Mouse (Mus musculus): Measurements from ENCODE around the gene St6galnac3. TPM values are rescaled to one million over a fixed set of nuclear protein-coding genes. Genes with fewer than 3 reads are reported as not detected.

St6galnac3 gene
- polyA plus RNA-seq, 1 experiment from 2014 or later, result 10.5 TPM

DNA sequence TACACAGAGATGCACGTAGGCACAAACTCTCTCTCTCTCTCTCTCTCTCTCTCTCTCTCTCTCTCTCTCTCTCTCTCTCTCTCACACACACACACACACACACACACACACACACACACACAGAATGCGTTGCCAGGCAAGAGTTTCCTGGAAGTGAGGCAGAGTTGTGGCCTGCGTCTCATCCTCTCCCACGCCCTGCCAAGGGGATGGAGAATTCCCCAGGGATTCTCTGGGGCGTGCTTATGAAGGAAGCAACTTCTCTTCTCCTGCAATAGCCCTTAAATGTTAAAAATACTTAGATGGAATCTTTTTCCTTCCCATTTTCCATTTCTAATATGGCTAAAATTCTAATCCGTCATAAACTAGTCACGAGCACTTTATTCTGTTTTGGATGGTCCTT, 305.6 kb downstream of the St6galnac3 start:
- H3K36me3 ChIP-seq (ENCODE audit: control insufficient read depth, insufficient read depth), result no peaks in the 10 kb centered on the region
- no peaks in the 10 kb centered on the region for H3K4me1 ChIP-seq (ENCODE audit: control insufficient read depth, low read depth, low read length)
- H3K27me3 ChIP-seq (ENCODE audit: control insufficient read depth, insufficient read depth, low read depth, low read length), result no peaks in the 10 kb centered on the region
- no peaks in the 10 kb centered on the region for H3K9me3 ChIP-seq (replicated peaks; ENCODE audit: control insufficient read depth, low read length)
- H3K4me3 ChIP-seq (ENCODE audit: low read depth, low read length), result no peak overlapping the region
- ATAC-seq (ENCODE audit: low read depth), result no peak
- no peak overlapping the region for H3K4me2 ChIP-seq (ENCODE audit: low read depth, low read length)
- 70% methylated on average over 7 of the region's 7 CpGs for WGBS (ENCODE audit: insufficient replicate concordance)
- no peak overlapping the region for H3K9ac ChIP-seq (ENCODE audit: low read depth, low read length)
- H3K27ac ChIP-seq (ENCODE audit: low read length), result no peak overlapping the region

DNA sequence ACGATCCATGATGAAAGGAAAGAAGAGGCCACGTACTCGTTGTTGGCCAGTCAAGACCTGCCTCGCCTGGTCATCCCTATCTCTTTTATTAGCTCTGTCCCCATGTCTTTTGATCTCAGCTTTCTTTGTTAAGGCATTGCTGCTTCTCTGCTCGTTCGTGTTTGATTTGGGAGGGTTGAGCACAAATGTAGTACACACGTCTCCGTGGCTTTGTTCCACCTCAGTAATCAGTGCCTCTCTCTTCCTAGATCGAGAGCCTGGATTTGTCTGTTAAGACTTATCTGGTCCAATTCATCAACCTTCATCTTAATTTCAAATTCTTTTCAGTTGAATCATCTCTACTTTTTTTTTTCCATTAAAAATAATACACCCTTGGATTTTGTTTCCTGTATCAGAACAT, 308.0 kb downstream of the St6galnac3 start:
- Histone ChIP-seq H3K4me1 (ENCODE audit: control insufficient read depth, low read depth, low read length) (no peaks in the 10 kb centered on the region), H3K4me2 (ENCODE audit: low read depth, low read length) (no peak overlapping the region), H3K36me3 (ENCODE audit: control insufficient read depth, insufficient read depth) (no peaks in the 10 kb centered on the region), H3K27ac (ENCODE audit: low read length) (no peak overlapping the region), H3K9ac (ENCODE audit: low read depth, low read length) (no peak overlapping the region), H3K4me3 (ENCODE audit: low read depth, low read length) (no peak overlapping the region), H3K9me3 (replicated peaks; ENCODE audit: control insufficient read depth, low read length) (no peaks in the 10 kb centered on the region), H3K27me3 (ENCODE audit: control insufficient read depth, insufficient read depth, low read depth, low read length) (no peaks in the 10 kb centered on the region)
- 70% methylated on average over 9 of the region's 9 CpGs for WGBS (ENCODE audit: insufficient replicate concordance)
- ATAC-seq (ENCODE audit: low read depth), result no peak

DNA sequence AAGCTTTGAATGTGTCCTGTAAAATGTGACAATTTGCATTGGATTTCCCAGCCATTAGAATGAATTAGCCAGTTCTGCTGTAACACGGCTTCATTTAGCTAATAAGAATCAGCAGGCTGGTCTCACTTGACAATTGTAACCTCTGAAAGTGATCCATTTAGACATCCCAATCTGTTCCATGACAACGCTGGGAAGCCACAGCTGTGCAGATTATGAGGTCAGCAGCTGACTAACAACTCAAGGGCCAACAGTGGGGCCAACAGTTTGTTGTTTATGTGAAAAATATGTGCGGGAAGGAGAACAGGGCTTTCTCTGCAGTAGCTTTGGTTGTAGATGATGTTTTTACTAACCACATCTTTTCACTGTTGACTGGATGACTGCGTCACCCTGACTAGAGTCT, 308.6 kb downstream of the St6galnac3 start:
- no peak for ATAC-seq (ENCODE audit: low read depth)

DNA sequence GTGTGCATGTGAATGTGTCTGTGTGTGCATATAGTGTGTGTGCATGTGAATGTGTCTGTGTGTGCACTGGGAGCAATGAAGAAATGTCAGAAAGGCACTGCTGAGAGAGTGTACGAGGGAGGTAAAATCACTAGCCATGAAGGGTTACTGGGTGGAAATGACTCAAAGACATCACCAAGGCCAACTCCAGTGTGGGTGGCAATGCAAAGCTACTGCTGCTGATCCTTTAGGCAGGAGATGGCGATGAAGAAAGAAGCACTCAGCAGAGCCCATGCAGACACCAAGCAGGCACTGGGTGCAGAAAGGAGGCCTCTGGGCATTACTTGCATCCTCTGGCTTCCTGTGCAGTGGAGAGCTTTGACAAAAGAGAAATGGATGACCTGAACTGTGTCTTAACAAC, 310.8 kb downstream of the St6galnac3 start:
- no peaks in the 10 kb centered on the region for H3K36me3 ChIP-seq (ENCODE audit: control insufficient read depth, insufficient read depth)
- no peak overlapping the region for H3K9ac ChIP-seq (ENCODE audit: low read depth, low read length)
- 71% methylated on average over 2 of the region's 2 CpGs for WGBS (ENCODE audit: insufficient replicate concordance)
- no peak overlapping the region for H3K4me3 ChIP-seq (ENCODE audit: low read depth, low read length)
- no peaks in the 10 kb centered on the region for H3K27me3 ChIP-seq (ENCODE audit: control insufficient read depth, insufficient read depth, low read depth, low read length)
- H3K4me1 ChIP-seq (ENCODE audit: control insufficient read depth, low read depth, low read length), result no peaks in the 10 kb centered on the region
- H3K4me2 ChIP-seq (ENCODE audit: low read depth, low read length), result no peak overlapping the region
- H3K27ac ChIP-seq (ENCODE audit: low read length), result no peak overlapping the region
- no peak for ATAC-seq (ENCODE audit: low read depth)
- H3K9me3 ChIP-seq (replicated peaks; ENCODE audit: control insufficient read depth, low read length), result no peaks in the 10 kb centered on the region

More for the DNA sequence above, 308.6 kb downstream of the St6galnac3 start:
- Histone ChIP-seq H3K4me3 (ENCODE audit: low read depth, low read length) (no peak overlapping the region), H3K4me1 (ENCODE audit: control insufficient read depth, low read depth, low read length) (no peaks in the 10 kb centered on the region), H3K9me3 (replicated peaks; ENCODE audit: control insufficient read depth, low read length) (no peaks in the 10 kb centered on the region), H3K4me2 (ENCODE audit: low read depth, low read length) (no peak overlapping the region), H3K9ac (ENCODE audit: low read depth, low read length) (no peak overlapping the region), H3K27me3 (ENCODE audit: control insufficient read depth, insufficient read depth, low read depth, low read length) (no peaks in the 10 kb centered on the region), H3K36me3 (ENCODE audit: control insufficient read depth, insufficient read depth) (no peaks in the 10 kb centered on the region), H3K27ac (ENCODE audit: low read length) (no peak overlapping the region)
- 74% methylated on average over 4 of the region's 4 CpGs for WGBS (ENCODE audit: insufficient replicate concordance)

DNA sequence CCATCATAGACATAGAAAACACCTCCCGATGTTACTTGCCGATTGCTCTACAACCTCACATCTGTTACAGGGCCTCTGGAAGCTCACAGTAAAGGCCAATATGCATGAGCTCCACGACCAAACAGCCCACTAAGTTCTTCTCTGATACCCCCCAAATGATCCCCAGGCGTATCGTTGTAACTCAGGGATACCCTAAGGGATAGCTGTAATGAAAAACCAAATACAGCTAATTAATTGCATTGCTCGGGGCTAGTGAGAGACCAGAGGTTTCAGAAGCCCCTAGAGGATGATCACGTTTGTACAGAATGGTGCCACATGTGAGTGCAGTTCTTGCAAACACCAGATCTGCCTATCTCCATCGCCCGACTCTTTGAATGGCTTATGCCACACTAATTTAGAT, 315.7 kb downstream of the St6galnac3 start:
- Histone ChIP-seq H3K27ac (ENCODE audit: low read length) (no peak overlapping the region), H3K36me3 (ENCODE audit: control insufficient read depth, insufficient read depth) (no peaks in the 10 kb centered on the region), H3K4me1 (ENCODE audit: control insufficient read depth, low read depth, low read length) (no peaks in the 10 kb centered on the region), H3K4me2 (ENCODE audit: low read depth, low read length) (no peak overlapping the region), H3K27me3 (ENCODE audit: control insufficient read depth, insufficient read depth, low read depth, low read length) (no peaks in the 10 kb centered on the region), H3K4me3 (ENCODE audit: low read depth, low read length) (no peak overlapping the region), H3K9ac (ENCODE audit: low read depth, low read length) (no peak overlapping the region), H3K9me3 (replicated peaks; ENCODE audit: control insufficient read depth, low read length) (no peaks in the 10 kb centered on the region)
- WGBS (ENCODE audit: insufficient replicate concordance), result 75% methylated on average over 9 of the region's 9 CpGs
- no peak for ATAC-seq (ENCODE audit: low read depth)

DNA sequence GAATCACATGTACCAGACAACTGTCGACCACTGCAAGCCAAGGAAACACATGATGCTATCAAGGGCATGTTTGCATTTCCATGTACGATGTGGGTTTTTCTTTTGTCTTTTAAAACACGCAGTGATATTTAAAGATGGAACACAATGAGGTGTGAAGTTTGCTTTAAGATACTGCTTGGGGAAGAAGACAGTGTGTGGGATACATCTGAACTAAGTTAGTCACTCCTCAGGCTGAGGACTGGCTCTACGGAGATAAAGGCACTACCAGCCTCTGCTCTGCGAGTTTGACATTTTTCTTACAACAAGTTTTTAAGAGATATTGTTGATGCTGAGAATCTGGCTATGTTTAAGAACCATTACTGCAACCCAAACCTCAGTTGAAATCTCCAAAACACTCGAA, 316.6 kb downstream of the St6galnac3 start:
- no peaks in the 10 kb centered on the region for H3K4me1 ChIP-seq (ENCODE audit: control insufficient read depth, low read depth, low read length)
- no peak overlapping the region for H3K4me3 ChIP-seq (ENCODE audit: low read depth, low read length)
- H3K27me3 ChIP-seq (ENCODE audit: control insufficient read depth, insufficient read depth, low read depth, low read length), result no peaks in the 10 kb centered on the region
- WGBS (ENCODE audit: insufficient replicate concordance), result 69% methylated on average over 6 of the region's 6 CpGs
- ATAC-seq (ENCODE audit: low read depth), result no peak
- H3K4me2 ChIP-seq (ENCODE audit: low read depth, low read length), result no peak overlapping the region
- H3K9me3 ChIP-seq (replicated peaks; ENCODE audit: control insufficient read depth, low read length), result no peaks in the 10 kb centered on the region
- no peaks in the 10 kb centered on the region for H3K36me3 ChIP-seq (ENCODE audit: control insufficient read depth, insufficient read depth)
- H3K27ac ChIP-seq (ENCODE audit: low read length), result no peak overlapping the region
- no peak overlapping the region for H3K9ac ChIP-seq (ENCODE audit: low read depth, low read length)

DNA sequence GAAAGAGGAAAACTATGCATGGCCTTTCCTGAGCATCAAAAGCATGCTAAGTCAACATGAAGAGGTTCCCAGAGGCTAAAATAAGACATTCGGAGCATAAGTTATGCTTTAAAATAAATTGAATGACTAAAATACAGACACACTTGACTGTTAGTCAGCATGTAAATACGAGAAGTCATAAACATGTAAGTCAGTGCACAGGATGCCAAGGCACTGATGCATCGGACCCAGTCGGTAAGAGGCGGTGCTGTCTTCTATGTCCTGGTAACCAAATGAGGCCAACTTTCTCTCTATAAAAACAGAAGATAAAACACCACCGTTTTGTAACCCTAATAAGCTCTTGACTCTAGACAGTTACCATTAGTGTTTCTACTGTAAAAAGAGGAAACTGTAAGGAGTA, 317.3 kb downstream of the St6galnac3 start:
- Histone ChIP-seq H3K4me3 (ENCODE audit: low read depth, low read length) (no peak overlapping the region), H3K27me3 (ENCODE audit: control insufficient read depth, insufficient read depth, low read depth, low read length) (no peaks in the 10 kb centered on the region), H3K4me2 (ENCODE audit: low read depth, low read length) (no peak overlapping the region), H3K36me3 (ENCODE audit: control insufficient read depth, insufficient read depth) (no peaks in the 10 kb centered on the region), H3K27ac (ENCODE audit: low read length) (no peak overlapping the region), H3K9ac (ENCODE audit: low read depth, low read length) (no peak overlapping the region), H3K9me3 (replicated peaks; ENCODE audit: control insufficient read depth, low read length) (no peaks in the 10 kb centered on the region), H3K4me1 (ENCODE audit: control insufficient read depth, low read depth, low read length) (no peaks in the 10 kb centered on the region)
- no peak for ATAC-seq (ENCODE audit: low read depth)
- WGBS (ENCODE audit: insufficient replicate concordance), result 79% methylated on average over 6 of the region's 6 CpGs

DNA sequence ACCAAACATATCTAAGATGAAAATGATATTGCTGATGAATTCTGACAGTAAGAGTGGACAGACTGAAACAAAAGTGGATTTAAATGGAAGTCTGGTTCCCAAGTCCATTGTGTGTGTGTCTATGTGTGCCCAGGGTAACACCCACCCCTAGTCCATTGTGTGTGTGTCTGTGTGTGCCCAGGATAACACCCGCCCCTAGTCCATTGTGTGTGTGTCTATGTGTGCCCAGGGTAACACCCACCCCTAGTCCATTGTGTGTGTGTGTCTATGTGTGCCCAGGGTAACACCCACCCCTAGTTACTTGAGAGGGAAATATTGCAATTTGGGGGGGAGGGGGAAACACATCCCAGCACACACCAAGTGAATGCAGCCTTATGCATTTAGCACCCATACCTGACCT, 318.1 kb downstream of the St6galnac3 start:
- no peak overlapping the region for H3K4me2 ChIP-seq (ENCODE audit: low read depth, low read length)
- ATAC-seq (ENCODE audit: low read depth), result no peak
- WGBS (ENCODE audit: insufficient replicate concordance), result 72% methylated on average over 1 of the region's 1 CpGs
- H3K36me3 ChIP-seq (ENCODE audit: control insufficient read depth, insufficient read depth), result no peaks in the 10 kb centered on the region
- H3K9me3 ChIP-seq (replicated peaks; ENCODE audit: control insufficient read depth, low read length), result no peaks in the 10 kb centered on the region
- no peak overlapping the region for H3K9ac ChIP-seq (ENCODE audit: low read depth, low read length)
- no peak overlapping the region for H3K4me3 ChIP-seq (ENCODE audit: low read depth, low read length)
- no peaks in the 10 kb centered on the region for H3K4me1 ChIP-seq (ENCODE audit: control insufficient read depth, low read depth, low read length)
- no peaks in the 10 kb centered on the region for H3K27me3 ChIP-seq (ENCODE audit: control insufficient read depth, insufficient read depth, low read depth, low read length)
- no peak overlapping the region for H3K27ac ChIP-seq (ENCODE audit: low read length)

DNA sequence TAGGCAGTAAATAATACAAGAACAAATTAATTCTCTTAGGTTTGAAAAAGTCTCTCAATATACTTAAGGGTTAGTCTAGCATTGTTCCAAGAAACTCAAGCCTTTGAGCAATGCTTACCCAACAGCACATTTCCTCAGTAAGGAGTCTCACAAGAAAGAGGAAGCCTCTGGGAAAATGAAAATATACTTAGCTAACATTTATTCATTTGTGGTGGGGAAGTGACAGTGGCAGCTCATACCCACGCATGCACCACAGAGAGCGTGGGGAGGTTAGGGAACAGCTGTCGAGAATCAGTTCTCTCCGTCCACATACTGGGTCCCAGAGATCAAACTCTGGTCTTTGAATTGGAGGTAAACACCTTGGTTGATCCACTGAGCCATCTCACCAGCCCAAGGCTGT, 318.8 kb downstream of the St6galnac3 start:
- Histone ChIP-seq H3K4me1 (ENCODE audit: control insufficient read depth, low read depth, low read length) (no peaks in the 10 kb centered on the region), H3K9me3 (replicated peaks; ENCODE audit: control insufficient read depth, low read length) (no peaks in the 10 kb centered on the region), H3K4me3 (ENCODE audit: low read depth, low read length) (no peak overlapping the region), H3K27me3 (ENCODE audit: control insufficient read depth, insufficient read depth, low read depth, low read length) (no peaks in the 10 kb centered on the region), H3K9ac (ENCODE audit: low read depth, low read length) (no peak overlapping the region), H3K27ac (ENCODE audit: low read length) (no peak overlapping the region), H3K36me3 (ENCODE audit: control insufficient read depth, insufficient read depth) (no peaks in the 10 kb centered on the region), H3K4me2 (ENCODE audit: low read depth, low read length) (no peak overlapping the region)
- ATAC-seq (ENCODE audit: low read depth), result no peak
- WGBS (ENCODE audit: insufficient replicate concordance), result 54% methylated on average over 4 of the region's 4 CpGs

DNA sequence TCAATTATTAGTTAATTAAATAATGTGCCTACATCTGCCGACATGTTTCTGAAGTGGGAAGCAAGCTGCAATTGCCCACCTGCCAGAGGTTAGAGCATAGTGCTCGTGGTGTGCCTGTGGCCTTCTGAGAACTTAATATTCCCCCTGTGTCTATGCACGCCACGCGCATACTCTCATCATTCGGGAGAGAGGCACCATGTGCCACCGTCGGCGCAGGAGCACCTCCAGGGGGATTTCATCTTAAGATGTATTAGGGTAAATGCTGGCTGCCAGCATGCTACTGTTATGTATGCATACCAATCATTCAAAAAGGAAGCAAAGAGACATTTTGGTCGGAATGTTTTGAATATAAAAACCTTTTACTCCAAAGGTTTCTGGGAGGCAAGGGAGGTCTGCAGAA, 319.3 kb downstream of the St6galnac3 start:
- Histone ChIP-seq H3K27ac (ENCODE audit: low read length) (no peak overlapping the region), H3K4me2 (ENCODE audit: low read depth, low read length) (no peak overlapping the region), H3K9ac (ENCODE audit: low read depth, low read length) (no peak overlapping the region), H3K4me1 (ENCODE audit: control insufficient read depth, low read depth, low read length) (no peaks in the 10 kb centered on the region), H3K27me3 (ENCODE audit: control insufficient read depth, insufficient read depth, low read depth, low read length) (no peaks in the 10 kb centered on the region), H3K36me3 (ENCODE audit: control insufficient read depth, insufficient read depth) (no peaks in the 10 kb centered on the region), H3K4me3 (ENCODE audit: low read depth, low read length) (no peak overlapping the region), H3K9me3 (replicated peaks; ENCODE audit: control insufficient read depth, low read length) (no peaks in the 10 kb centered on the region)
- whole genome bisulfite sequencing (ENCODE audit: insufficient replicate concordance), result 80% methylated on average over 10 of the region's 10 CpGs
- ATAC-seq (ENCODE audit: low read depth), result no peak
